Mouse (Mus musculus) brain, adult 2 months (tissue): ENCODE data around the gene Snai1.

ENCODE experiments used
- DNase-seq: peaks from one replicate; pipeline ENCODE4 v3.0.0; 2011; ENCODE audit warnings: low read depth, low spot score

Snai1 gene

GRCm38 (mm10) chr2:167537476-167538297, at the start of gene Snai1:
Snai1 (plus strand) TSS chr2:167538195.
- peak; percentile 93 for DNase-seq

GRCm38 (mm10) chr2:167490813-167491525, 47.0 kb upstream of the Snai1 start:
- DNase-seq = peak; percentile 92

GRCm38 (mm10) chr2:167491757-167492708, 46.0 kb upstream of the Snai1 start, which contains the start of gene Rnf114:
Rnf114 (plus strand) TSS chr2:167492645.
- no peak for DNase-seq

GRCm38 (mm10) chr2:167492713-167493636, 45.0 kb upstream of the Snai1 start, which contains the start of gene Spata2:
Spata2 (minus strand) TSS chr2:167492887.
- peak; percentile 97 for DNase-seq

GRCm38 (mm10) chr2:167496437-167496836, 41.6 kb upstream of the Snai1 start:
- DNase-seq = peak; percentile 82

GRCm38 (mm10) chr2:167497272-167497671, 40.7 kb upstream of the Snai1 start:
- no peak for DNase-seq

GRCm38 (mm10) chr2:167502554-167503252, 35.3 kb upstream of the Snai1 start:
- DNase-seq = no peak

- peak; percentile 92 for DNase-seq
Observed at GRCm38 (mm10) chr2:167503253-167503895, 34.6 kb upstream of the Snai1 start.

GRCm38 (mm10) chr2:167503896-167504349, 34.1 kb upstream of the Snai1 start:
- peak; percentile 57 for DNase-seq

- no peak for DNase-seq
Observed at GRCm38 (mm10) chr2:167505127-167505526, 32.9 kb upstream of the Snai1 start.

- DNase-seq = no peak
Observed at GRCm38 (mm10) chr2:167506546-167507260, 31.3 kb upstream of the Snai1 start.

- no peak for DNase-seq
Observed at GRCm38 (mm10) chr2:167507719-167508385, 30.1 kb upstream of the Snai1 start.

GRCm38 (mm10) chr2:167508569-167508968, 29.4 kb upstream of the Snai1 start:
- DNase-seq = no peak

- peak; percentile 55 for DNase-seq
Observed at GRCm38 (mm10) chr2:167510485-167510884, 27.5 kb upstream of the Snai1 start.

GRCm38 (mm10) chr2:167512365-167512764, 25.6 kb upstream of the Snai1 start:
- no peak for DNase-seq

- peak; percentile 49 for DNase-seq
Observed at GRCm38 (mm10) chr2:167512970-167513369, 25.0 kb upstream of the Snai1 start.

GRCm38 (mm10) chr2:167514641-167515040, 23.4 kb upstream of the Snai1 start:
- no peak for DNase-seq

- DNase-seq = no peak
Observed at GRCm38 (mm10) chr2:167515688-167516087, 22.3 kb upstream of the Snai1 start.
